Mouse (Mus musculus) heart, embryonic 14.5 days (tissue): Measurements from ENCODE around the gene Sprr2i. TPM values are rescaled to one million over a fixed set of nuclear protein-coding genes. Genes with fewer than 3 reads are reported as not detected.

Source experiments
- ATAC-seq: fragments of 200-750 bp; cut with Nextera tagmentation; 2 replicates; pipeline ENCODE4 v1.8.0; 2017; ENCODE audit warnings: low read depth, moderate TSS enrichment; ENCODE audit not compliant: insufficient number of reproducible peaks, insufficient read depth, low FRiP score
- H3K27ac ChIP-seq, 2 experiments: fragments of 200-500 bp in 1 of 2; fragments of 300-500 bp in 1 of 2; sonication (generic) in 1 of 2; replicated peaks in 1 of 2; 2 replicates each; pipeline ENCODE4 v1.5.1; 2012 to 2014; ENCODE audit warnings: low read depth in 2 of 2, low read length in 2 of 2, control low read depth in 1 of 2, mild to moderate bottlenecking in 1 of 2, mixed read lengths in 1 of 2; ENCODE audit not compliant: control insufficient read depth in 1 of 2, insufficient read depth in 1 of 2
- H3K27me3 ChIP-seq: fragments of 300-500 bp; sonication (generic); 2 replicates; pipeline ENCODE4 v1.6.1; 2014; ENCODE audit warnings: mild to moderate bottlenecking, low read length, control low read depth; ENCODE audit not compliant: control insufficient read depth, insufficient read depth
- H3K36me3 ChIP-seq: fragments of 300-500 bp; sonication (generic); 2 replicates; pipeline ENCODE4 v1.6.1; 2014; ENCODE audit warnings: mild to moderate bottlenecking, control low read depth, low read length, mixed read lengths; ENCODE audit not compliant: control insufficient read depth, insufficient read depth
- H3K4me1 ChIP-seq, 2 experiments: fragments of 200-500 bp in 1 of 2; fragments of 300-500 bp in 1 of 2; sonication (generic) in 1 of 2; 2 replicates each; pipeline ENCODE4 v1.6.1; 2012 to 2014; ENCODE audit warnings: low read length in 2 of 2, control low read depth in 1 of 2, mixed read lengths in 1 of 2; ENCODE audit not compliant: control insufficient read depth in 2 of 2, insufficient read depth in 2 of 2
- H3K4me2 ChIP-seq: fragments of 300-500 bp; sonication (generic); 2 replicates; pipeline ENCODE4 v1.6.1; 2014; ENCODE audit warnings: mild to moderate bottlenecking, low read length
- H3K4me3 ChIP-seq, 2 experiments: fragments of 200-500 bp in 1 of 2; fragments of 300-500 bp in 1 of 2; sonication (generic) in 1 of 2; 2 replicates each; pipeline ENCODE4 v1.5.1; 2012 to 2014; ENCODE audit warnings: low read length in 2 of 2, mild to moderate bottlenecking in 2 of 2, control low read depth in 1 of 2, low read depth in 1 of 2, moderate library complexity in 1 of 2; ENCODE audit not compliant: control insufficient read depth in 1 of 2, insufficient read depth in 1 of 2
- H3K9ac ChIP-seq: fragments of 300-500 bp; sonication (generic); 2 replicates; pipeline ENCODE4 v1.6.1; 2014; ENCODE audit warnings: mild to moderate bottlenecking, low read length
- H3K9me3 ChIP-seq: fragments of 300-500 bp; sonication (generic); 2 replicates; pipeline ENCODE4 v1.6.1; 2016; ENCODE audit warnings: low read length, control low read depth; ENCODE audit not compliant: control insufficient read depth
- WGBS: fragments of 180-500 bp; shearing (Covaris S2); extraction: QIAGEN DNeasy Blood & Tissue Kit; methylation state at CpG from one replicate; pipeline ENCODE4 v1.1.7; 2014; 5-methylcytosine and 5-hydroxymethylcytosine counted together
- polyA plus RNA-seq: library from polyadenylated mRNA; unstranded; fragments of >200 nt; fragmentation: Nextera tagmentation; extraction: Ambion mirVana; gene quantifications from 2 replicates; pipeline ENCODE4 v1.2.1, GENCODE M21; 2014

Sprr2i gene
- polyA plus RNA-seq, 1 experiment from 2014 or later = not detected

GRCm38 (mm10) chr3:92432282-92432681, 24.5 kb downstream of the Sprr2i start, which contains the start of gene Sprr2k:
Sprr2k (plus strand) TSS chr3:92432582.
- no peak within 1 kb of the TSS for H3K4me2 ChIP-seq
- WGBS = 85% methylated on average over 2 of the region's 2 CpGs
- H3K4me1 ChIP-seq = no peaks in the 10 kb centered on the region
- no peaks in the 10 kb centered on the region for H3K27me3 ChIP-seq
- no peak within 1 kb of the TSS for H3K27ac ChIP-seq
- H3K9ac ChIP-seq = no peak within 1 kb of the TSS
- ATAC-seq = no peak
- no peaks in the 10 kb centered on the region for H3K36me3 ChIP-seq
- no peaks in the 10 kb centered on the region for H3K9me3 ChIP-seq
- no peak within 1 kb of the TSS for H3K4me3 ChIP-seq

GRCm38 (mm10) chr3:92438689-92439088, 30.9 kb downstream of the Sprr2i start, which contains the start of gene Sprr1b:
Sprr1b (minus strand) TSS chr3:92438789.
- Histone ChIP-seq H3K4me3 (no peak within 1 kb of the TSS), H3K27ac (no peak within 1 kb of the TSS), H3K4me2 (no peak within 1 kb of the TSS), H3K27me3 (no peaks in the 10 kb centered on the region), H3K9ac (no peak within 1 kb of the TSS), H3K4me1 (no peaks in the 10 kb centered on the region), H3K9me3 (no peaks in the 10 kb centered on the region), H3K36me3 (no peaks in the 10 kb centered on the region)
- 89% methylated on average over 3 of the region's 3 CpGs for WGBS
- ATAC-seq = no peak

GRCm38 (mm10) chr3:92440177-92440576, 32.4 kb downstream of the Sprr2i start:
- H3K9ac ChIP-seq = no peak overlapping the region
- H3K36me3 ChIP-seq = no peaks in the 10 kb centered on the region
- H3K27ac ChIP-seq = no peak overlapping the region
- ATAC-seq = no peak
- 80% methylated on average over 3 of the region's 3 CpGs for WGBS
- no peak overlapping the region for H3K4me2 ChIP-seq
- no peaks in the 10 kb centered on the region for H3K9me3 ChIP-seq
- no peak overlapping the region for H3K4me3 ChIP-seq
- no peaks in the 10 kb centered on the region for H3K4me1 ChIP-seq
- H3K27me3 ChIP-seq = no peaks in the 10 kb centered on the region

GRCm38 (mm10) chr3:92455151-92455550, 47.4 kb downstream of the Sprr2i start:
- Histone ChIP-seq H3K36me3 (no peaks in the 10 kb centered on the region), H3K27ac (no peak overlapping the region), H3K9me3 (no peaks in the 10 kb centered on the region), H3K4me2 (no peak overlapping the region), H3K9ac (no peak overlapping the region), H3K27me3 (no peaks in the 10 kb centered on the region), H3K4me3 (no peak overlapping the region), H3K4me1 (no peaks in the 10 kb centered on the region)
- ATAC-seq = no peak
- 44% methylated on average over 5 of the region's 5 CpGs for WGBS

- no peaks in the 10 kb centered on the region for H3K27me3 ChIP-seq
- H3K4me1 ChIP-seq = no peaks in the 10 kb centered on the region
- ATAC-seq = no peak
- no peaks in the 10 kb centered on the region for H3K9me3 ChIP-seq
- 61% methylated on average over 2 of the region's 2 CpGs for WGBS
- no peak within 1 kb of the TSS for H3K27ac ChIP-seq
- no peak within 1 kb of the TSS for H3K9ac ChIP-seq
- H3K36me3 ChIP-seq = no peaks in the 10 kb centered on the region
- no peak within 1 kb of the TSS for H3K4me3 ChIP-seq
- H3K4me2 ChIP-seq = no peak within 1 kb of the TSS
These were observed 50.8 kb downstream of the Sprr2i start, which contains the start of gene Sprr3 for GRCm38 (mm10) chr3:92458620-92459019. Sprr3 (minus strand) TSS chr3:92458720.

Other genes starting within 250 kb of the Sprr2i start
- 0.16 TPM in 1 of 2 replicates, not detected in the other for gene Sprr2a1, start 192.2 kb upstream of the Sprr2i start, polyA plus RNA-seq
- gene Sprr2a2, start 192.1 kb upstream of the Sprr2i start, polyA plus RNA-seq = 1.8 and 2.1 TPM in 2 replicates
- gene Sprr2a3, start 122.6 kb upstream of the Sprr2i start, polyA plus RNA-seq = not detected in 2 replicates
- not detected in 2 replicates for gene Sprr2b, start 91.4 kb upstream of the Sprr2i start, polyA plus RNA-seq
- gene Sprr2d, start 68.9 kb upstream of the Sprr2i start, polyA plus RNA-seq = not detected in 2 replicates
- gene Sprr2e, start 55.8 kb upstream of the Sprr2i start, polyA plus RNA-seq = not detected in 2 replicates
- not detected in 2 replicates for gene Sprr2f, start 42.8 kb upstream of the Sprr2i start, polyA plus RNA-seq
- not detected in 2 replicates for gene Sprr2h, start 22.3 kb upstream of the Sprr2i start, polyA plus RNA-seq
- not detected in 2 replicates for gene Sprr2j-ps, start 10.1 kb downstream of the Sprr2i start, polyA plus RNA-seq
- gene Gm9774, start 21.4 kb downstream of the Sprr2i start, polyA plus RNA-seq = 5.2 and 5.9 TPM in 2 replicates
- gene Sprr2k, start 24.6 kb downstream of the Sprr2i start, polyA plus RNA-seq = not detected in 2 replicates
- gene Sprr1b, start 30.8 kb downstream of the Sprr2i start, polyA plus RNA-seq = not detected in 2 replicates
- not detected in 2 replicates for gene Sprr3, start 50.7 kb downstream of the Sprr2i start, polyA plus RNA-seq
- 0.78 TPM in 1 of 2 replicates, not detected in the other for gene Sprr1a, start 77.9 kb downstream of the Sprr2i start, polyA plus RNA-seq
- not detected in 2 replicates for gene Sprr4, start 92.5 kb downstream of the Sprr2i start, polyA plus RNA-seq
- not detected in 2 replicates for gene 2310046K23Rik, start 126.5 kb downstream of the Sprr2i start, polyA plus RNA-seq
- gene Ivl, start 165.7 kb downstream of the Sprr2i start, polyA plus RNA-seq = not detected in 2 replicates
- not detected in 2 replicates for gene Smcp, start 181.0 kb downstream of the Sprr2i start, polyA plus RNA-seq
- not detected in 2 replicates for gene 2210017I01Rik, start 199.5 kb downstream of the Sprr2i start, polyA plus RNA-seq
- gene Lce6a, start 213.7 kb downstream of the Sprr2i start, polyA plus RNA-seq = not detected in 2 replicates
- not detected in 2 replicates for gene Lce1a1, start 240.3 kb downstream of the Sprr2i start, polyA plus RNA-seq
- gene Lce1b, start 248.9 kb downstream of the Sprr2i start, polyA plus RNA-seq = not detected in 2 replicates